Mouse (Mus musculus) CD4-positive, CD25-positive, alpha-beta regulatory T cell, adult 4 months (primary cell): ENCODE measurements around the gene Krtap19-3. TPM values are rescaled to one million over a fixed set of nuclear protein-coding genes. Genes with fewer than 3 reads are reported as not detected.

Experiments used
- ATAC-seq: one replicate; pipeline ENCODE4 v1.8.0; 2017
- polyA plus RNA-seq, 2 experiments: library from polyadenylated mRNA; unstranded; fragments of 100-300 nt; shearing (Covaris generic); gene quantifications; one replicate each; pipeline ENCODE4 v1.2.1; 2017

Krtap19-3 gene
- polyA plus RNA-seq, result not detected

DNA sequence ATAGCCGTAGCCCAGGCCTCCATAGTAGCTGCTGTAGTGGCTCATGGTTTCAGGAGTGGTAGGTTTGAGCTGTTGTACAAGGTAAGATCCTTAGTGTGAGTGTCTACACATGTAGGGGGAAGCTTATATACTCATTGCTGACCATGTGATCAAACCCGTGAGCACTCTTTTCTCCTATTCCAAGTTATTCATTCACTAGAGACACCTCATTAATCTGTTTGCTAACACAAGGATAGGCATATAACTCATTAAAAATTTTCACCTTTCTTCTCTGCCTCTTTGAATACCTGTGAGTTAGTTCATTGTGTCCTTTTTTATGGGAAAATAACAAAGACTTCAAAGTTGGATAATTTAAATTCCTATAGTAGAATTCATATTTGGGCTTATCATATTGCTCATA lies at the start of gene Krtap19-3:
Krtap19-3 (minus strand) TSS at position 101 of the 400 bp plus-strand sequence.
- ATAC-seq, result no peak

- ATAC-seq, result no peak
Observed at GRCm38 (mm10) chr16:88896357-88896756, 18.5 kb upstream of the Krtap19-3 start, which contains the start of gene Krtap19-5. Gene Krtap19-5 (minus strand): TSS chr16:88896457.

DNA sequence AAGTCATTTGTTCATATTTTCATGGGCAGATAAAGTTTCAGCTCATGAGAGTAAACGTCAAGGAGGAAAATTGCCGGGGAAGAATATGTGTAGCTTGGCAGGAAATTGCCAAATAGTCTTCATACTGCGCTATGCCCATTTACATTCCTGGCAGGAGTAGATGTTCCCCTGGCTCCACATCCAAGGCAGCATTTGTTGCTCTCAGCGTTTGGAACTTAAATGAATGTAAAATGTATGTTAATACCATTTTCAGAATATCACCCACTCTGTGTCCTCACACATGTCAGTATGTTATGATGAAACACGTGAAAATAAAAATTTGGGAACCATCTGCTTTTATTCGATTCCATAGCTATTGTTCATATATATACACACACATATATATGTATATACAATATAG lies 9.0 kb upstream of the Krtap19-3 start:
- ATAC-seq, result no peak

DNA sequence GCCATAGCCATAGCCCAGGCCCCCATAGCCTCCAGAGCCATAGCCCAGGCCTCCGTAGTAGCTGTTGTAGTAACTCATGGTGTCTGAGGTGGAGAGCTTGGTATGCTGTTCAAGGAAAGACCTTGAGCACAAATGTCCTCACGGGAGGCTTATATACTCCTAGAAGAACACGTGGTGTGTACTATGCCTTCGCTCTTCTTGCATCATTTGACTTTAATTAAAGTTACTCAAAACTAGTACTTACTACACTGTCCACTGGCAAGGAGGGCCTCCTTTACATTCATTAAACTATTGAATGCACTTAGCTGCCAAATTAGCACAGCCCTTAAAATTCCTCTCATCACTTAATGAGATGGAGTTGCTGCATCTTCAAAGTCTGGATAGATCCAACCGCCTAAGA lies 7.2 kb upstream of the Krtap19-3 start, which contains the start of gene Krtap19-4:
Krtap19-4 (minus strand) TSS at position 101 of the 400 bp plus-strand sequence.
- ATAC-seq, result no peak

GRCm38 (mm10) chr16:88874169-88874568 lies 3.7 kb downstream of the Krtap19-3 start, which contains the start of gene Krtap19-2:
Gene Krtap19-2 (minus strand): TSS chr16:88874269.
- ATAC-seq, result no peak

DNA sequence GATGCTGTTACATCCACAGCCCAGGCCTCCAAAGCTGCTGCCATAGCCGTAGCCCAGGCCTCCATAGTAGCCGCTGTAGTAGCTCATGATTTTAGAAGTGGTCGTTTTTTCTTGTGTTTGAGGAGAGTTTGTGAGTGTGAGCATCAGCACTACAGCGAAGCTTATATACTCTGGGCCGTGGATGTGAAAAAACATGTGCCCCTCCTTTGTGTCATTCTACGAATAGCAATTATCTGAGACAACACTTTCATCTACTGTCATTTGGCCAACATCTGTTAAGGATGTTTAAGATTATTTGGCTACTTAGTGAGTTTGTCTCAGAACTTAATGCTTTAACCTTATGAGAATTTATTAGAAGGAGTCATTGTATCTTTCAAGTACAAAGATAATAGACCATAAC lies 8.5 kb downstream of the Krtap19-3 start, which contains the start of gene Krtap19-1:
Krtap19-1 (minus strand) TSS at position 101 of the 400 bp plus-strand sequence.
- ATAC-seq, result no peak

GRCm38 (mm10) chr16:88864887-88865407 lies 12.9 kb downstream of the Krtap19-3 start:
- ATAC-seq, result no peak

- ATAC-seq, result no peak
Observed at GRCm38 (mm10) chr16:88851450-88851849, 26.4 kb downstream of the Krtap19-3 start.

DNA sequence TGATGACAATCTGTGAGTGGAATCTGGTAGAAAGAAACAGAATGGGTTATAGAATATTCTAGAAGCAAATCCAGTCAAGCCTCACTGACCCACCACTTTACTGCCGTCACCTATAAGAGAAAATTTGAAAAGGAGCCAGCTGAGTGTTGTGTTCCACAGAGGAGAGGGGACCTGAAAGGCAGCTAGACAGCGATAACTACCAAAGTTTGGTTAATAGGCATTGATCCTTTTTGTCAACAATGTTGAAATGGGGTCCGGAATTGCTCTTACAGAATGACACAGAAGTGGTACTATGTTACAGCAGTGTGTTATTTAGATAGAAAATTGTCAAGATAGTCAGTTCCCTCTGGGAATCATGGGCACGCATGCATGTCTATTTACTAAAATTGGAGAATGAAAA lies 29.3 kb downstream of the Krtap19-3 start:
- no peak for ATAC-seq

GRCm38 (mm10) chr16:88847363-88847762 lies 30.5 kb downstream of the Krtap19-3 start:
- no peak for ATAC-seq

Other genes with a start within 250 kb of the Krtap19-3 start
- not detected for gene Krtap26-1, start 230.2 kb downstream of the Krtap19-3 start, polyA plus RNA-seq
- not detected for gene Krtap27-1, start 206.4 kb downstream of the Krtap19-3 start, polyA plus RNA-seq
- gene 2310061N02Rik, start 170.1 kb downstream of the Krtap19-3 start, polyA plus RNA-seq, result not detected
- gene Krtap13-1, start 149.2 kb downstream of the Krtap19-3 start, polyA plus RNA-seq, result not detected
- gene Krtap13, start 126.4 kb downstream of the Krtap19-3 start, polyA plus RNA-seq, result not detected
- not detected for gene 2310034C09Rik, start 119.2 kb downstream of the Krtap19-3 start, polyA plus RNA-seq
- gene 2310057N15Rik, start 103.8 kb downstream of the Krtap19-3 start, polyA plus RNA-seq, result not detected
- not detected for gene Gm5965, start 100.1 kb downstream of the Krtap19-3 start, polyA plus RNA-seq
- not detected for gene Gm20741, start 65.8 kb downstream of the Krtap19-3 start, polyA plus RNA-seq
- not detected for gene Krtap15, start 57.8 kb downstream of the Krtap19-3 start, polyA plus RNA-seq
- gene Krtap14, start 51.9 kb downstream of the Krtap19-3 start, polyA plus RNA-seq, result not detected
- not detected for gene Krtap19-1, start 8.6 kb downstream of the Krtap19-3 start, polyA plus RNA-seq
- not detected for gene Krtap19-2, start 3.8 kb downstream of the Krtap19-3 start, polyA plus RNA-seq
- not detected for gene Krtap19-4, start 7.1 kb upstream of the Krtap19-3 start, polyA plus RNA-seq
- not detected for gene Krtap19-5, start 18.4 kb upstream of the Krtap19-3 start, polyA plus RNA-seq
- not detected for gene Krtap19-9b, start 54.2 kb upstream of the Krtap19-3 start, polyA plus RNA-seq
- not detected for gene Krtap16-3, start 84.8 kb upstream of the Krtap19-3 start, polyA plus RNA-seq
- gene Krtap22-2, start 132.7 kb upstream of the Krtap19-3 start, polyA plus RNA-seq, result not detected
- gene Gm10229, start 137.2 kb upstream of the Krtap19-3 start, polyA plus RNA-seq, result not detected
- not detected for gene Krtap6-1, start 153.7 kb upstream of the Krtap19-3 start, polyA plus RNA-seq
- gene Gm10228, start 163.4 kb upstream of the Krtap19-3 start, polyA plus RNA-seq, result not detected
- gene Krtap6-5, start 169.8 kb upstream of the Krtap19-3 start, polyA plus RNA-seq, result not detected
- not detected for gene 1110025L11Rik, start 186.0 kb upstream of the Krtap19-3 start, polyA plus RNA-seq
- gene Krtap6-3, start 206.0 kb upstream of the Krtap19-3 start, polyA plus RNA-seq, result not detected